Mouse (Mus musculus): Measurements from ENCODE around the gene Dnah3.

Gene Dnah3

DNA sequence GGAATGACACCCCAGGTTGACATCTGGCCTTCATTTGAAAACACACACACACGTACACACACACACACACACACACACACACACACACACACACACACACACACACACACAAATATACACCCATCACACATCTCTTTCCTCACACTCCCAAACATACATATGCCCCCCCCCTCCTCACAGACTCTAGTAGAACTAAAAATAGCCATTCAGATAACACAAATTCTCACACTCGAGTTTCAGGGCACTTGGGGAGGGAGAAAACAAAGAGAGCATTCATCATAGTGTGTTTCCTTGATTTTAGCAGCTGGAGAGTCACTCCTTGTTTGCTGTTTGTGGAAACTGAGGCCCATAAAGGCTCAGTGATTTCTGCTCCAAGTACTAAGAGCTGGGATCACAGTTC, 41.1 kb downstream of the Dnah3 start:
- DNase-seq (ENCODE audit: low spot score) = no peak

DNA sequence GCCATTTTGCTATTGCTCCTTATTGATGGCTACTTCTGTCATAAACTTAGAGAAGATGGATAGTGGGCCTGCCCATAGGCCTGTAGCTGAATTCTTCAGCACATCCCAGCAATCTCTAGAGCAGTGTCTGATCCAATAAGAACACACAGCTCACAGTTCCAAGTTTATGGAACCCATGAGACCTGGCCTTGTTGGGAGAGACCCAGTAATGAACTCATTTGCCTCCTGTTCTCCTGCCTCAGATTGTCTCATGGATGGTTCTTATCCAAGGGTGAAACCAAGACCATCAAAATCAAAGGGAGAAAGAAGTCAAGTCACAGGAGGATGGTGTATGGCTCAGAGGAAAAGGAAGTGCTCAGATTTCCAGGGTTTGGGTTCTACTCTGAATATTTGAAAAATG, 44.6 kb downstream of the Dnah3 start:
- DNase-seq (ENCODE audit: low spot score) = no peak

DNA sequence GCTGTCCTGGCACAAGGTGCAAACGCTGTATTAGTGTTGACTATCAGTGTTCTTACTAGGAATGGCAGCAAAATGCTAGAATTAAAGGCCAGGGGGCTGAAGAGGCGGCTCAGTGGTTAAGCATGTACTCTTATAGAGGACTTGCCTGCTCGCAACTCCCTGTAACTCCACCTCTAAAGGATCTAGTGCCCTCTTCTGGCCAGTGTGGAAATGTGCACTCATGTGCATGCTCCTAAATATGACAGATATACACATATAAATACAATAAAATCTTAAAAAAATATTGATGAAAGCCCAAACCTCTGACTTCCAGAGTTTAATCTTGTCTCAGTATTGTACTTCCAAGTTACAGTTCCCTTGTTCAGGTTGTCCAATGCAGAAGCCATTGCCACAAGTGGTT, 51.1 kb downstream of the Dnah3 start:
- DNase-seq (ENCODE audit: low spot score) = no peak

DNA sequence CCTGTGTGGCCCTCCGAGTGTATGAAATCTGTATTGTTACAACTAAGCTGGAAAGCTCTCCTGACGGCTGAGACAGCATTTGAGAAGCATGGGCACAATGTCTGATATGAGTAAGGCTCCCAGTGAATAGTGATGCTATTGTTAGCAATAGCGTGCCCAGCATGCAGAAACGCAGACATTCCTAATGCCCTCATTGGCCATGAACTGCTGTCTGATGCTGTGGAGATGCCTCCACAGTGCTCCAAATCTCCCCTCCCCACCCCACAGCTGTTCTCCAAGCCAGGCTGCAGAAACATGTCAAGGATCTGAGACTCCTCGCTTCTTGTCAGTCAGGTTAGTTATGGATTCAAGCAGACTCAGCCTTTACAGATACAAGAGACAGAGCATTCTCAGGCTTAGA, 58.7 kb downstream of the Dnah3 start:
- DNase-seq (ENCODE audit: low spot score) = no peak

DNA sequence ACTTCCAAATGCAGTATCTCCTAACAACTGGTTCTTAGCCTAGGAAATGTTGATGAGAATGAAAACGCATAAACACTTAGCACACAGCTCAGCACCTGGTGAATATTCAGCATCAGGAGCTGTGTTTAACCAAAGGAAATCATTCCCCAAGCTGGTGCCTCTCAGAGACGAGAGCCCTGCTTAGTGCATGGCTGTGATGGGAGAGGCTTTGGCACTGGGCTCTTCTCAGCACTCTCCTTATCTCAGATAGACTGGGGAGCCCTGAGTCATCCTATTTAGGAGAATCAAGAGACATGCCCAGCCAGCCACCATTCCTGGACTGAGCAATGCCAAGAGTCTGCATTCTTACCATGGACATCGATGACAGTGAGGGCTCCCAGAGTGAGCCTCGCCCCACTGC, 60.1 kb downstream of the Dnah3 start:
- no peak for DNase-seq (ENCODE audit: low spot score)

DNA sequence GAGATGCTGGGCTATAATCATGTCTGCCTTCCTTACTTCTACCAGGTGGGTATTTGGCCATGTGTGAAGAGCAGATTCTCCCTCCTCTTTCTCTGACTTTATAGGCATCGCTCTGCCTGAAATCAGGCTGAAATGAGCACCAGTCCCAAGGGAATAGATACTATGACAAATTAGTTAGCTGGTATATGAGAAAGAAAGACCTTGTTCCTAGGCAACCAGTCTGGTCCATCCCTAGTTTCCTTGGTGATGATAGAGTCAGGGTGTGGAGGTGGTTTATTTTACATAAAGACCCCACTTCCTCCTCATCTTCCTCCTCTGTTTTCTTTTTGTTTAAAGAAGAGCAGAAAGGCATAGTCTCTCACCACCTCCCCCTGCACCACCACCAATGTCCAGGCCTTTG, 60.5 kb downstream of the Dnah3 start:
- DNase-seq (ENCODE audit: low spot score) = no peak

DNA sequence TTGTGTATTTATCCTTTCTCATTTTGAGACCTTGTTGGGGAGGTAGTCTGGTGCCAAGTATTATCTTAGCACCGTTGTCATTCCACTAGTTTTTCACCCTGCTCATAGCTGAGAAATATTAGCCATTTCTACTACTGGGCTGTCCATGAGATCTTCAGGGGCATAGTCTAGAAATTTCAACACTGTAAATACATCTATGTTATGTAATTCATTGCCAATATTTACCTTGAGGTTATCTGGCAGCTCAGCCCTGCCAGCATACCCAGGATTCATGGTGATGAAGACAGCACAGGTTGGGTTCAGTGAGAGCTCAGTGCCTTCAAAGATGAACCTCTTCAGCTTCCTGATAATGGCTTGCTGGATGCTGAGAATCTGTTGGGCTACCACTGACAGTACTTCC, 66.4 kb downstream of the Dnah3 start:
- no peak for DNase-seq (ENCODE audit: low spot score)

DNA sequence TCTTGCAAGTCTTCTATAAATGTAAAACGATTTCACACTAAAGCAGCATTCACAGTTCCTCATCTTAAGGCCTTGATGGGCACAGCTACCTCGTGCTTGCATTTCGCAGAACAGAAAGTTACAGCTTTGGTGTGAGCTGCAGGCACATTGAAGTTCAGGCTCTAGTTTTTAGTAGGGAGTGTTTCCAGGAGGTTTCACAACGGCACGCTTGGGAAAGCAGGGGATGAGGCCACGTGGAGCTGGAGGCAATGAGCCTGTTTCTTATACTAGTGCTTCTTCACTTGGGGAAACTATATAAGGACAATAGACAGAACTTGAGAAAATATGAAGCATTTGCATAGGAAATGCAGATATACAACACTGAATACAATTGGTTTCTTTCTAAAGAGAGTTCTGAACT, 98.0 kb downstream of the Dnah3 start:
- no peak for DNase-seq (ENCODE audit: low spot score)

DNA sequence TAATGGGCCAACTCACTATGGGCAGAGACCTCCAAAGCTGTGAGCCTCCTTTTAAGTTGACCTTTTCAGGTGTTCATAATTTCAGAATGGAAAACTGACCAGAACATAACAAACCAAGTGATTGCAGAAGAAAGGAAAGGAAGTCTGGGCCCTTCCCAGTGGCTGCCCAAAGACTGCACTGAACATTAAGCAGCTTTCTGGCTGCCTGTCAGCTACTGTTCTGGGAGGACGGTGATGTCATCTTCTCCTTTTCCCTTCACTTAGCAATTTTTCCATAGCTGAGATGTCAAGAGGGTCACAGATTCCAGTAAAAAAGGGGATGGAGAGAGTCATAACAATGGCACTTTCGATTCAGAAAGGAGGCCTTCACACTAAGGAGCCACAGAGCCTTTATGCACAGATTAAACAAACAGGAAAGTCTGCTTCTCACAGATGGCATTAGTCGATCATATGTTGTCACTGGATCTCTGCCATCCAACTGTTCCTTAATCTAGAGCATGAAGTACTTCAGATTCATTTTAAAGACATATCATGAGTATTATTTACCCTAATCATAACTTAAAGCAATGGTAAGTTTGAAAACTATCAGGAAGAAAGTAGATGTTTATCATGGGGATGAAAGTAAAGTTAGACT, 109.7 kb downstream of the Dnah3 start:
- DNase-seq (ENCODE audit: low spot score) = no peak

DNA sequence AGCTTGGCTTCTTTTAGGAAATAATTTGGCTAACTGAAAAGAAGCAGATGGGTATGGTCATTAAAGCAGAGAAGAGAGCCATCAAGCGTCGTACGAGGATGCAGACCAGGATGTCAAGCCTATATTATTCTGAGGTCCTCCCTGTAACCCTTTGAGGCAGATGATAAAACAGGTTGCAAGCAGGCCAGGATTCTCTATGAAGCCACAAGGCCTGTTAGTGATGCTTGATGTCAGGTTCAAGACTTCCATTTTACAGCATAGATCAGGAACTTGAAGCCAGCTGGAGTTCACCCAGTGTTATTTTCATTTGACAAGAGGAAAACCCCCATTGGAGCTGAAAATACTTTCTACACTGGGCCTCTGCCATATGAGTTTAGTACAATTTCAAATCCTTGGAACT, 114.9 kb downstream of the Dnah3 start:
- no peak for DNase-seq (ENCODE audit: low spot score)

DNA sequence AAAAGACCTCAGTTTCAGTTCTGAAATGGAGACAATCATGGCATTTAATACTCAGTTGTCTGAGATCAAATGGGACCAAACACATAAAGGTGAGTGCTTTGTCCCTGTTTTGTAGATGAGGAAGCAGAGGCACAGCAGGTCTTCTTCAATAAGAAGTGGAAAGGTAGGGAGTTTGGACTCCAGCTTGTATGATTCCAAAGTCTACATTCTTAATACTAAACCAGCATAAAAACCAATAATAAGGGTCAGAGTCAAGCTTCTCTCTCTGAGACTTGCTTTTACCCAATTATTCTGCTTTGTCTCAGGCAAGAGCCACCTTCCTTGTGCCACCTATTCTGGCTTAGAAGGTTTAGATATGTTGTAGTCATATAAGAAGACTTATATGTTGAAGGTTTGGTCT, 116.5 kb downstream of the Dnah3 start:
- no peak for DNase-seq (ENCODE audit: low spot score)

DNA sequence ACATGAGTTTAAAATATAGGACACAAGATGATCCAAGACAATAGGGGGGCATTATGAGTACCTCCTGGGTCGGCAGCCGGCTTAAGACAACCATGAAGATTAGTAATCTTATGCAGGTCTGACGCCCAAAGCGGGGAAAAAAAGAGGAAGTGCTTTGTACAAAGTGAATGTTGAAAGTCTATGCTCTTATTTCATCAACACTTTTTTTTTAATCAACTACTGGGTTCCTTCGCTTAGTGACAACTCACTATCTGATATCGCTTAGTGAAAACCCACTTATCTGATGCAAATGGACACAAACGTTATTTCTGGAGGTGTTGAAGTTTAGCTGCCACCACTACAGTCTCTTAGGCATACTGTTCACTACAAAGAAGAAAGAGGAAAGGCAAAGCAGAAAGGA, 117.5 kb downstream of the Dnah3 start:
- DNase-seq (ENCODE audit: low spot score) = no peak

DNA sequence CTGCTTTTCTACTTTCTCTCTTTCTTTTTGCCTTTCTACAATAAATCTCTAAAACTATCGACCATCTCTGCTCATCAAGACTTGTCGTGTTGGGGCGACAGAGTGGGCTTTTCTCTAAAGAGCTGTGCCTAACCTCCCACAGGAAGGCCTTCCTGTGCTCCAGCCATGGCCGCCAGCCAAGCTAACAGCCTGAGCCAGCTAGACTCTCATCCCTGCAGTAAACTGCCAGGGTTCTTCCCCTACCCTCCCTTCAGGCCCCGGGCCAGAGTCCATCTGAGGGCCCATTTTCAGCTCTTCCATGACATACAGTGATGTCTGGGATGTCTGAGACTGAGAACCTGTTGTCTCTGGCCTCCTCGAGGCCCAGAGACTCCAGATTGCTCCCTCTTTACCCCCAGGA, 118.8 kb downstream of the Dnah3 start:
- DNase-seq (ENCODE audit: low spot score) = no peak

DNA sequence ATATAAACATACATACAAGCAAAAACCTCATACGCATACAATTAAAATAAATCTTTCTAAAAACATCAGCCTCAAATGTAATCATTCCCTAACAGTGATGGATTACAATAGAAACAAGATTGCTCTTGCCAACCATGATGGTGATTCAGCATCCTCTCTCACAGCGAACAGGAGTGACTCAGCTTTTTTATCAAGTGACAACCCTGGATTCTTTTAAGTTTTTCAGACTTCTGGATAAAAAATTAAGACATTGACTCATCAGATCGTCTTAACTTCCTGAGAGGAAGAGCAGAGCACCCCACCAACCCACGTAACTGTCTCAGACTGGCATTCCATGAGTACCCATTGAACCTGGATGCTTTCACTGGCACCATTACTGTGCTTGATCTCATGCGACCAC, 120.9 kb downstream of the Dnah3 start:
- no peak for DNase-seq (ENCODE audit: low spot score)

DNA sequence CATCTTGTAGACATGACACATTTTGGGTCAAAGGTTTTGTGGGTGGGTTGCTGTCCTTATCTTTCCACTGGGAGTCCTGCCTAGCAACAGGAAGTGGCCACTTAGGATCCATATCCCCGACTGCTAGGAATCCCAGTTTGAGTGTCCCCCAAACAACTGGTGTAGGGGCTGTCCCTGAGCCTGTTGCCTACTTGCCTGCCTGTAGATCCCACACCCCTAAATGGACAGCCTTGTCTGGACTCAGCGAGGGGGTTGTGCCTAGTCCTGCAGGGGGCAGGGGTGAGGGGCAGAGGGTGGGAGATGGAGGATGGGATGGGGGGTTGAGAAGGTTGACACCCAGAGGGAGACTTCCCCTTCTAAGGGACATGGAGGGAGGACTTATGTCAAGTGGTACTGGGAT, 125.8 kb downstream of the Dnah3 start:
- no peak for DNase-seq (ENCODE audit: low spot score)

DNA sequence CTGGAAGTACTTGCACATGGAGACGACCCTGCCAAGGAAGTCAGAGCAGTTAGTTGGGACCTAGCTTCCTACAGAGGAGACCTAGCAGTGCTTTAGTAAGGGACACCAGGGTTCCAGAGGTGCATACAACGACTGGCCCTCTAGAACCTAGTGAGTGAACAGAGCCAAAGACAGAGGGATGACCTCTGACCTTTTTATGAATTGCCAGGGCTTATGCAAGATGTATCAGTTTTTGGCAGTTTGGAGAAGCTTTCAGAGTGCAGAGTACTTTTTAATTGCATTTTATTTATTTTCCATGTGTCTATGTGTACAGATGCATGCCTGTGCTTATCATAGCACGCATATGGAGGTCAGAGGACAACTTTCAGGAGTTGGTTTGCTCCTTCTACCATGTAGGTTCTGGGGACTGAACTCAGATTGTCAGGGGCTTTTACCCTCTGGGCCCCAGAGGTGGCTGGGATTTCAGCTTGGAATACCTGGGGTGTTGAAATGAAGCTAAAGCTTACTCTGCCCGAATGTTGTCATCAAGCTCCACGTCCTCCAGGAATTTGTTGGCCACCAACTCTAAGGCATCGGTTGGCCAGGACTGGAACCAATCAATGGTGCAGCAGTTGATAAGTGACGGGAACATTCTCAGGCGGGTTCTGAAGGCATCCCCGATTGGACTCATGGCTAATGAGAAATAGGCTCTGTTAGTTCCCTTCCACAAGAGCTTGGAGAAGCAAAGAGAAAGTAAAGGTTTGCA, 129.3 kb downstream of the Dnah3 start:
- no peak for DNase-seq (ENCODE audit: low spot score)

DNA sequence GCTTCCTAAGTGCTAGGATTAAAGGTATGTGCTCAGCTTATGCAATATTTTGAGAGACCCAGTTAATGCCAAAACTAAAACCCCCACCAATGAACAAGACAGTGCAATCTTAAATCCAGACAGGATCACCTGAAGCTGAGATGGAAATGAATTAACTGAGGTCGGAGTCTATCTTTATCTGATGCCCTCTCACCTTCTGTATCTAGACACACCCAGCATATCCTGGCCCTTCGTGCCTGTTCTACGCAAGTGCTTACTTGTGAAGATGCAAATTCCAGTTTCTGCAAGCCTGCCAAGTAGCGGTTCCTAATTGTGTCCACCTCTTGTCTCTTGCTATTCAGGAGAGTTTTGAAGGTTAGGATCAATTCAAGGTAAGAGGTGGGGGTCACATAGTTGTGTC, 129.9 kb downstream of the Dnah3 start:
- DNase-seq (ENCODE audit: low spot score) = no peak

DNA sequence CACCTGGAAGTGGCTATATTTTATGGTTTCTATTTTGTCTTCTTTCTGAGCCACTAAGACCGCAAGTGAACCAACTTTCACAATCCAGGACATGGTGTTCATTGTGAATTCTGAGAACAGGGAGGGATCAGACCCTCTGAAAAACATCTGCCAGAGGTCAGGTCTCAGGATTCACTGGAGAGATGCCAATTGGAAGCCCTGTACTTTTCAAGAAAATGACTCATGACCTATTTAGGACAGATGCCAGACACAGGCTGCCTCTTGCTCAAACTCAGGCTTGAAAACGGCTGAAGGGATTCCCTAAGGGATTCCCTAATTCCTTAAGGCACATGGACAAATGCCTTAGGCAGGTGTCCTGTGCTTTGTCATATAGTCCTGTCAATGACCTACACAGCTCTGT, 134.0 kb downstream of the Dnah3 start:
- no peak for DNase-seq (ENCODE audit: low spot score)

DNA sequence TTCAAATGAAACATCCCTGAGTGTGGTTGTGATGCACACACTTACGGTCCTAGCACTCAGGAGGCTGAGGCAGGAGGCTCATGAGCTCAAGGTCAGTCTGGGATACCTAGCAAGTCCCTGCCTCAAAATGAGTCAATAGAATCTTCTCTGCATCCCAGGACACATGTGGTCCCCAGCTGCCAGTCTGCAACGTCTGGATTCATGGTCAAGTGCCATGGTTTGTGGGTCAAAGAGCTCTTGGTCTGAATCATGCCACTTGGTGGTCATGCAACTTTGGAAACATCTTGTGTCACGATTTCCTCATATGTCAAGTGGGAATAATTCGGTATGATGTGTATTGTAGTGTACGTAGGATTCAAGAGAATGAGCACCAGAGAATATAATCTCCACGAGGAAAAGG, 134.5 kb downstream of the Dnah3 start:
- DNase-seq (ENCODE audit: low spot score) = no peak

DNA sequence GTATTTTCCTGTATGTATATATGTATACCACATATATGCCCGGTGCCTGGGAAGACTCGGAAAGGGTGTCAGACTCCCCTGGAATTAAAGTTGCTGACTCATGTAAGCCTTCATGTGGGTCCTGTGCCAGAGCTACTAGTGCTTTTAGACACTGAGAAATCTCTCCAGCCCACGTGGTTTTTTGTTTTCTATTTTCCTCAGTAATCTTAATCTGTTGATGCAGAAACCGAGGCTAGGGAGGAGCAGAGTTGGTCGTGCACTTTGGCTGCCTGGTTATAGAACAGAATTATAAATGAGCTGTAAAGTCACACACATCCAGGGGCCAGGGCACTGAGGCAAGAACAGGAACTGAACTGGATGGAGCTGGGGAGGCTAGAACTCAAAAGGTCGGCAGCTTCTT, 135.1 kb downstream of the Dnah3 start:
- DNase-seq (ENCODE audit: low spot score) = no peak

DNA sequence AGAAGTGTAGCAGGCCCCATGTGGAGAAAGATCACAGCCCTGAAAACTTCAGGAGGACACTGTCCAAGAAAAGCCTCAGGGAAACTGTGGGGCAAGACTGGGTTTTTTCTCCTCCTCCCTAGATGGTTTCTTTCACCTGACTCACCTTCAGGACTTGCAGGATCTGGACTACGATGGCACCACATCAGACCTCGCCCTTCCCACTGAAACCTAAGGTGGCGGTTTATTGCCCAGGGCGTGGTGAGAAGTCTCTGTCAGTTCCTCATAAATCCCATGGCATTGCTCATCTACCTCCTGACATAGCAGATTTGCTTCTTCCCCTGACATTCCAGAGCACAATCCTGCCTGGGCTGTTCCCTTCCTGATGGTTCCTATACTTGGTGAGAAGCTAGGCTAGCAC, 135.6 kb downstream of the Dnah3 start:
- no peak for DNase-seq (ENCODE audit: low spot score)

DNA sequence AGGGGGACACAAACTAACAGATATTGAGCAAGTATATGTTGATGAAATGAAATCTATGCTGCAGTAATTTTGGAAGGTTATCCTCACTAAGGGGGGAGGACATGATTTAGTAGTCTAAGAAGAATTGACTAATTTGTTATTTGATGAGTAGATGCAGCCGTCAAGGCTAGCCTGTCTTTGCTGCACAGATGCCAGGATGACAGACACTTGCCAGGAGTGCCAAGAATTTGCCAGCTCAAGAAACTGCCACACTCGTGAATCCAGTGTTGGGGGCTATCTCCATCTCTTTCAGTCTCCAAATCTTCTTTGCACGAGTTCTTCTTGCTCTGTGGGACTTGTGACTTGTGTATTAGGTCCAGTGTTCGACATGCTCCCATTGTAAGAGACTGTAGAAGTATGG, 136.0 kb downstream of the Dnah3 start:
- no peak for DNase-seq (ENCODE audit: low spot score)

DNA sequence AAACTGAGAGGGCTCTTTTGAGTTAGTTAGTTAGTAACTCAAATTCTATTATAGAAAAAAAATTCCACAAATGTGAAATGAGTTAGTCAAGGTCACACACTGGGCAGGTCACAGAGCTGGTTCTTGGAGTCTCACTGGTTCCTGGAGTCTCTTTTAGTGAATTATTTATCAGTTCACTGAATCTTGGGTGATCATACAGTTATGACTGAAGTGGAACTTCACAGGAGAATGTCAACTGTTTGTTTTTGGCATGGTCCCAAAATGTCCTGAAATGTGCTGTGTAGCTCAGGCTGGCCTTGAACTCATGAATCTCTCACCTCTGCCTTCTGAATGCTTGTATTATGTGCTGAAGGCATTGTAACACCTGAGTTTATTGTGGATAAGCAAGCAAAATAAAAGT, 137.7 kb downstream of the Dnah3 start:
- DNase-seq (ENCODE audit: low spot score) = no peak

DNA sequence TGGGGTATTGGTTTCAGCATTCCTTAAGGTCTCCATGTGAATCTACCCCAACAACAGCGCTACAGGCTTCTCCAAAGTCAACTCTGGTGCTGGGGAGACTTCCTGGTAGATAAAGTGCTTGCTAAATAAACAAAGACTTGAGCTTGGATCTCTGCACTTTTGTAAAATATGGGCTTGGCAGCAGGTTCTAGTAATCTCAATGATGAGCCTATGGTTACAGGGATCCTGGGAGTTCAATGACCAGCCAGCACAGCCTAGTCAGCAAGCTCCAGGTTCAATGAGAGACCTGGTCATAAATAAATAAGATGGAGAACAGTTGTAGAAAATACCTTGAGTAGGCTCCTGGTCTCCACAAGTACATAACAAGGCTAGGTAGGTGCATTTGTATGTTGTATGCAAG, 141.0 kb downstream of the Dnah3 start:
- no peak for DNase-seq (ENCODE audit: low spot score)
